Mouse (Mus musculus): ENCODE data around the gene Lgmn. TPM values are rescaled to one million over a fixed set of nuclear protein-coding genes. Genes with fewer than 3 reads are reported as not detected.

The Lgmn gene
- polyA plus RNA-seq, 1 experiment from 2014 or later, result 76.9 TPM

DNA sequence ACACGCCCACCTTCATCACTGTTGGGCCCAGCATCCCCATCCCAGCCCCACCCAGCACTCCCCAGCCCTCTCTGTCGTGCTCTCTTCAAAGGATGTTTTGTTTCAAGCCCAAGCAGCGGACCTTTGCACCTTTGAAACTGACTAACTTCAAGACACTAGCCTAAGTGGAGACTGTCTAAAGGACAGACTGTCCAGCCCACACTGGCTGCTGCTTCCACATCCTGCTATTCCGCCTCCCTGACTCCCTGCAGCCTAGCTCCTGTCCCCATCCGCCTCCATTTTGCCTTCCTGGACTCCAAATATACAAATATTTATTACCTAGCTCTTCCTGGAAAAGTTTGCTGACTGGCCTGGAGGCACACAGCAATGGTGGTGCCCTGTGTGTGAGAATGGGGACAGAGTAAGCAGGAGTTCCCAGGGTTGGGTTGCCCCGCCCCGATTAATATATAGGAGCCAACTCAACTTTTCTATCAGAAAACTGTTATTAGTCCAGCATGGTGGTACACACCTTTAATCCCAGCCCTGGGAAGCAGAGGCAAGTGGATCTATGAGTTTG, 22.6 kb downstream of the Lgmn start:
- H3K4me1 ChIP-seq, result peaks cover 9% of the 10 kb centered on the region; the same call in 1 of the 2 replicates
- H3K27me3 ChIP-seq, result no peaks in the 10 kb centered on the region
- WGBS, result 74% methylated on average over 7 of the region's 7 CpGs
- no peak for ATAC-seq (ENCODE audit: insufficient number of reproducible peaks, insufficient read depth, low FRiP score, low TSS enrichment, low read depth)
- H3K4me3 ChIP-seq, result no peak overlapping the region
- H3K36me3 ChIP-seq, result peaks cover 13% of the 10 kb centered on the region
- no peak overlapping the region for H3K4me2 ChIP-seq
- 0 out of 2 replicates have a peak overlapping the region, but pooled peaks have one; percentile 6 for H3K9ac ChIP-seq
- H3K27ac ChIP-seq, result no peak overlapping the region
- H3K9me3 ChIP-seq, result no peaks in the 10 kb centered on the region

DNA sequence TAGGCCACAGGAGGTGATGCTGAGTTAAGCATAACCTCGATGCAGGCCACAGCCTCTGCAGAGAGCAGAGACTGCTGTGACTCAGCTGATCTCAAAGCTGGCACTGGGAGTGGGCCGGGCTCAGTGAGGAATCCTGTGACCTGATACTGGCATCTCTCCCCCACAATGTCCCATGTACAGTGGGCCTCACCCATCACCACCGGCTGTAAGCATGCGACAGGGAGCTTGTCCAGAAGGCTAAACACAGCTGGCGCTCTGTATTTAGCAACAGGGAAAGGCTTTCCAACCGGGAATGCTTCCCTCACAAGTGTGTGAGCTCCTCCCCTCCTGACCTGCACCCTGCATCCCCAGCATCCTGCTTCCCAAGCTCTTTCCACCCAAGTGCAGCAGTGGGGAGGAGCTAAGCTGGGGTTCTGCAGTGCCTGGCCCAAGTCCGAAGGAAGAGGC, 23.2 kb downstream of the Lgmn start:
- no peaks in the 10 kb centered on the region for H3K9me3 ChIP-seq
- no peak overlapping the region for H3K27ac ChIP-seq
- no peak overlapping the region for H3K4me3 ChIP-seq
- H3K9ac ChIP-seq, result 0 out of 2 replicates have a peak overlapping the region, but pooled peaks have one; percentile 6
- H3K4me1 ChIP-seq, result peaks cover 9% of the 10 kb centered on the region; the same call in 1 of the 2 replicates
- WGBS, result 40% methylated on average over 7 of the region's 7 CpGs
- no peak overlapping the region for H3K4me2 ChIP-seq
- H3K27me3 ChIP-seq, result no peaks in the 10 kb centered on the region
- ATAC-seq (ENCODE audit: insufficient number of reproducible peaks, insufficient read depth, low FRiP score, low TSS enrichment, low read depth), result 0 out of 2 replicates have a peak, but pooled peaks have one; percentile 10
- H3K36me3 ChIP-seq, result peaks cover 10% of the 10 kb centered on the region

DNA sequence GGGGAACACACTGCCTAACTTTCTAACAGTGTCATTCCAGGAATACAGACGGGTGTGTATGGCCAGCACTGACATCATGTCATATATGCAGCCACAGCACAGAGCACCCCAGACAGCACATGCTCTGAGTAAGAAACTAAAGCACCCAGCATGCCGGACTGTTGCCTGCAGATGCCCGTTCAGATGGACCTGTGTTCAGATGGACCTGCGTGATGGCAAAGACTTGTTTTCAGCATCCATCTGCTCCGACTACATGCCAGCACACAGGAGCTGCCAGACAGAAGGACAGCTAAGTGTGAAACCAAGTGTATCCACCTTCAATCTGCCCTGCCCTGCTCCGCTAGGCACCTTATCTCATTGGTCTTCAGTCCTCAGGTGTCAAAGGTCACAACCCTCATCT, 24.9 kb downstream of the Lgmn start:
- WGBS, result 87% methylated on average over 6 of the region's 6 CpGs

DNA sequence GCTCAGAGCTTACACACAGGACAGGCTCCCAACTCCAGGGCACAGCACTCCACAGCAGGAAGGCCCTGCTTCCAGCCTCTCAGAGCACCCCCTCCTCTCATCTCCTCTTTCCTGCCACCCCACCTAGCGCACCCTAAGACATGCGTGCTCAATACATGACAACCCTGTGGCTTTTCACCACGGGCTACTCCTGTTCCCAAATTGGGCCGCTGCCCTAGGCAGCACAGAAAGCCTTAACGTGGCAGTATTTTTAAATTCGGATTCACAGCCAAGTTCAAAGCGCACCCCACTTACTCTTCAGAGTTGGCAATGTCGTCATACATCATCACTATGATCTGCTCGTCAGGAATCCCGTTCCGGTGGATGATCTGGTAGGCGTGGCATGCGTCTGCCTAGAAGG, 26.4 kb downstream of the Lgmn start:
- Histone ChIP-seq H3K9ac (no peak overlapping the region), H3K9me3 (no peaks in the 10 kb centered on the region), H3K27ac (no peak overlapping the region), H3K4me3 (no peak overlapping the region), H3K4me2 (no peak overlapping the region), H3K4me1 (peaks cover 9% of the 10 kb centered on the region; the same call in 1 of the 2 replicates), H3K36me3 (peaks cover 6% of the 10 kb centered on the region), H3K27me3 (no peaks in the 10 kb centered on the region)
- ATAC-seq (ENCODE audit: insufficient number of reproducible peaks, insufficient read depth, low FRiP score, low TSS enrichment, low read depth), result no peak
- WGBS, result 80% methylated on average over 13 of the region's 13 CpGs

More for the DNA sequence above, 24.9 kb downstream of the Lgmn start:
- Histone ChIP-seq H3K9ac (no peak overlapping the region), H3K4me3 (no peak overlapping the region), H3K27me3 (no peaks in the 10 kb centered on the region), H3K27ac (no peak overlapping the region), H3K4me2 (no peak overlapping the region), H3K36me3 (peaks cover 6% of the 10 kb centered on the region), H3K9me3 (no peaks in the 10 kb centered on the region), H3K4me1 (peaks cover 9% of the 10 kb centered on the region; the same call in 1 of the 2 replicates)
- ATAC-seq (ENCODE audit: insufficient number of reproducible peaks, insufficient read depth, low FRiP score, low TSS enrichment, low read depth), result no peak

DNA sequence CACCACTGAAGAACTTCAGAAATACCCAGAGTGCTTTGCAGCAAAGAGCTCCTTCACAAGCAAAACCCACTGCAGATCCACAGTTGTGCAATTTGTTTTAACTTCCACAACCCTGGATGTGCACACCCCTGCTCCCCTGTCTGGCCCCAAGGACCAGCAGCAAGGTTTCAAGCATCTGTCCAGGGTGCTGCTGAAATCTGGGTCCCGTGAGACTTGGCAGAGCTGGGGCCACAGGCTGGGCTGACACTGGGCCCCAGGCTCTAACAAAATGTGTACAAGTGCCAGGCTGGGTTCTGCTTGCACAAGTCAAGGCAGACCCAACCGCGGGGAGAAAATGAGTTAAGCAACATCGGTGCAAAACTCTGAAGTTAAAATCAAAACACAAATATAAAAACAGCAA, 41.0 kb downstream of the Lgmn start:
- H3K27me3 ChIP-seq, result no peaks in the 10 kb centered on the region
- no peak overlapping the region for H3K4me3 ChIP-seq
- H3K36me3 ChIP-seq, result peaks cover 69% of the 10 kb centered on the region
- WGBS, result 90% methylated on average over 4 of the region's 4 CpGs
- no peak overlapping the region for H3K9ac ChIP-seq
- ATAC-seq (ENCODE audit: insufficient number of reproducible peaks, insufficient read depth, low FRiP score, low TSS enrichment, low read depth), result no peak
- H3K4me1 ChIP-seq, result 0 out of 2 replicates have a peak, but pooled peaks cover 3% of the 10 kb centered on the region
- no peak overlapping the region for H3K4me2 ChIP-seq
- H3K9me3 ChIP-seq, result no peaks in the 10 kb centered on the region
- H3K27ac ChIP-seq, result no peak overlapping the region

DNA sequence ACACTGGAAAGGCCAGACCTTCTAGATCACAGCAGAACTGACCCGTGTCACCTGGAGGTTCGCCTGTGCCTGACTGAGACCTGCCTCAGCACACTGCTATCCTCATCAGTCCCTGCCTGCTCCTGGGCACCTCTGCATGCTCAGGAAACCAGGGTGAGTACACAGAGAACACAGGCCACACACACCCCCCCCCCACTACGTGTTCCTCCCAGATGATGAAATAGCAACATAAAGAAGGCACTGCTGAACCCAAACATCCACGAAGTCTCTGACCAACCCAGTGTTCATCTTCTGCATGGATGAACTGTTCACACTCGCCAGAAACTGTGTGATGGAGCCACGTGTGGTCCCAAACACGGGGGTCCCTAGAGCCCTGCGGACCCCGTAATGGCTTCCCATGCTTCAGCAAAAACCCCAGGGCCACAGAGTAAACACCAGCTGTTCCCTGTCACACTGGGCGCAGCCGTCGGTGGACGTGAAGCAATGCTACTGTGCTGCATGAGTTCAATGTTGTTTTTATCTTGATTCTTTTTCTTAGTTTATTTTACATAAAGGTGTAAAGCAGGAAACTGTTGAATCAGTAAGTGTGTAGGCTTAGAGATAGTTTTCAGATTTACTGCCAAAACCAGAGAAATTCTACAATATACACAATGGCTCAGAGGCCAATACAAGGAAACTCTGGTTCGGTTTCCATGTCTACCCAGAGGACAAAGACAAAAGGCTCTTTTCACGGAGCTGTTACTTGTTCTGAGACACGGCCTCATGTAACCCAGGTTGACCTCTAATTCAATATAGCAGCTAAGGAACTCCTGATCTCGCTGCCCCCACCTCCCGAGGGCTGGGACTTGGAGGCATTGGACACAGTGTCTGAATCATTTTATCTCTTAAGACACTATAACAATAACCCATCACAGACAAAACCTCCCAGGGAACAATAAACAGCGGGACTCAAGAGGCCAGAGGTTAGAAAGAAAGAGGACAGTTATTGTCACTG, 43.3 kb downstream of the Lgmn start:
- H3K36me3 ChIP-seq, result peaks cover 52% of the 10 kb centered on the region
- no peak overlapping the region for H3K4me3 ChIP-seq
- 0 out of 2 replicates have a peak overlapping the region, but pooled peaks have one; percentile 16 for H3K27ac ChIP-seq
- H3K27me3 ChIP-seq, result no peaks in the 10 kb centered on the region
- no peak for ATAC-seq (ENCODE audit: insufficient number of reproducible peaks, insufficient read depth, low FRiP score, low TSS enrichment, low read depth)
- no peak overlapping the region for H3K9ac ChIP-seq
- 50% methylated on average over 19 of the region's 19 CpGs for WGBS
- H3K9me3 ChIP-seq, result no peaks in the 10 kb centered on the region
- H3K4me2 ChIP-seq, result no peak overlapping the region
- H3K4me1 ChIP-seq, result 0 out of 2 replicates have a peak, but pooled peaks cover 3% of the 10 kb centered on the region

DNA sequence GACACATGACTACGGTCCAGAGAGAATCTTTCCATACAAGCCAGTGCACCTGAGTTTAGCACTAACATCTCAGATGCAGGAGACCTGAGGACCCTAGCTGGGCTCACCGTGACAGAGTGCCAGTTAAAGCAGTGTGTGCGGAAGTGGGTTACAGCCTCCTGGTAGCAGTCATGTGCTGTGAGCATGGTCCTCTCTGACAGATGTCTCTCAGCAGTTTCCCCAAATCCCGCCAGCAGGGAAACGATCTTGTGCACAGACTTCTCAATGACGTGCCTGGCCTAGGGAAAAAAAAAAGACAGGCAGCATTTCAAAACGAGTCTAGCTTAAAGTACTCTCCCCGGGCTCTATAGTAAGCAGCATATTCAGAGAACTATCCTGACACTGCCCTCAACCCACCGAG, 44.1 kb downstream of the Lgmn start:
- 73% methylated on average over 9 of the region's 9 CpGs for WGBS
- Histone ChIP-seq H3K27me3 (no peaks in the 10 kb centered on the region), H3K4me3 (no peak overlapping the region), H3K4me2 (no peak overlapping the region), H3K9ac (no peak overlapping the region), H3K36me3 (peaks cover 44% of the 10 kb centered on the region), H3K4me1 (0 out of 2 replicates have a peak, but pooled peaks cover 3% of the 10 kb centered on the region), H3K27ac (no peak overlapping the region), H3K9me3 (no peaks in the 10 kb centered on the region)
- no peak for ATAC-seq (ENCODE audit: insufficient number of reproducible peaks, insufficient read depth, low FRiP score, low TSS enrichment, low read depth)

DNA sequence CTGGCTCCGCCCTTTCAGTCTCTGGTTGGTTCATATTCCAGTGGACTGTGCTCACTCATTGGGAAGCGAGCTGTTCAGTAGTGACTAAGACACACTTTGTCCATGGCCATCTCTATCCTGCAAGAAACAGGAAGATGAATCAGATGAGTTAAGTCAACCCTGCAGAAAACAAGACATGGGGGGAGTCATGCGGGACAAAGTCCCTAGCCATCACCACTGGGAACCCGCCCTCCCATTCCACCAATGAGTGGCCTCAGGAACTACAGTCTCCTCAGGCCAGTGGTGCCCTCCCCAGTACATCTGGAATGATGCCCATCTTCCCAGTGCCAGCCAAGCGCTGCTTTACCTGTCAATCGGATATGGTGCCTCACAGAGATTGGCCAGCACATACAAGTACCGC, 45.1 kb downstream of the Lgmn start:
- WGBS, result 92% methylated on average over 7 of the region's 7 CpGs
- Histone ChIP-seq H3K4me3 (no peak overlapping the region), H3K27me3 (no peaks in the 10 kb centered on the region), H3K4me2 (no peak overlapping the region), H3K4me1 (0 out of 2 replicates have a peak, but pooled peaks cover 3% of the 10 kb centered on the region), H3K9me3 (no peaks in the 10 kb centered on the region), H3K36me3 (peaks cover 37% of the 10 kb centered on the region), H3K9ac (no peak overlapping the region), H3K27ac (no peak overlapping the region)
- no peak for ATAC-seq (ENCODE audit: insufficient number of reproducible peaks, insufficient read depth, low FRiP score, low TSS enrichment, low read depth)

DNA sequence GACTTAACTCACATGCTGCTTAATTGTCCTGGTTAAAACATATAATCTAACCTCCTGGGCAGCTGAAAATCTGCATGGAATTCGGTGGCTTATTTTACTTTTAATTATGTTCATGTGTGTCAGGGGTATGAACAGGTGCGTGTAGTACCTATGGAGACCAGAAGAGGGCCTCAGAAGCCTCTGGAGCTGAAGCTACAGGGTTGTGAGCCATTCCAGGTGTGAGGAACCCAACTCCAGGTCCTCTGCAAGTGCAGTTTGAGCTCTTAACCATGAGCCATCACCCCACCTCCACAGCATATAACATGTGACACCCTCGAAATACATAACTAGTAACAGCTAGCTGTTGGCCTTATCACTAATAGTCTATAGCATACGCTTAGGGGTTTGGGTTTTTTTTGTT, 47.6 kb downstream of the Lgmn start:
- no peak overlapping the region for H3K4me3 ChIP-seq
- 66% methylated on average over 4 of the region's 4 CpGs for WGBS
- no peak for ATAC-seq (ENCODE audit: insufficient number of reproducible peaks, insufficient read depth, low FRiP score, low TSS enrichment, low read depth)
- peaks cover 20% of the 10 kb centered on the region; the same call in 1 of the 2 replicates for H3K36me3 ChIP-seq
- H3K9ac ChIP-seq, result no peak overlapping the region
- H3K9me3 ChIP-seq, result no peaks in the 10 kb centered on the region
- H3K27ac ChIP-seq, result no peak overlapping the region
- H3K4me1 ChIP-seq, result 0 out of 2 replicates have a peak, but pooled peaks cover 3% of the 10 kb centered on the region
- H3K27me3 ChIP-seq, result no peaks in the 10 kb centered on the region
- H3K4me2 ChIP-seq, result no peak overlapping the region

DNA sequence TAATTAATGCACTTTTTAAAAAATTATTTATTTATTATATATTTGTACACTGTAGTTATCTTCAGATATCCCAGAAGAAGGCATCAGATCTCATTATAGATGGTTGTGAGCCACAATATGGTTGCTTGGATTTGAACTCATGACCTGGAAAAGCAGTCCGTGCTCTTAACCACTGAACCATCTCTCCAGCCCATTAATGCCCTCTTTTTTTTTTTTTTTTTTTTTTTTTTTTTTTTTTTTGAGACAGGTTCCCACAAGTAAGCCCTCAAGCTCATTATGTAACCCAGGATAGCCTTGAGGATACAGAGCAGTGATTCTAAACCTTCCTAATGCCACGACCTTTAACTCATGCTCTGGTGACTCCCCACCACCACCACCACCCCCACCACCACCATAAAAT, 48.5 kb downstream of the Lgmn start:
- Histone ChIP-seq H3K9me3 (no peaks in the 10 kb centered on the region), H3K4me2 (no peak overlapping the region), H3K4me1 (no peaks in the 10 kb centered on the region), H3K27ac (no peak overlapping the region), H3K36me3 (peaks cover 19% of the 10 kb centered on the region; the same call in 1 of the 2 replicates), H3K9ac (no peak overlapping the region), H3K4me3 (no peak overlapping the region), H3K27me3 (no peaks in the 10 kb centered on the region)
- no peak for ATAC-seq (ENCODE audit: insufficient number of reproducible peaks, insufficient read depth, low FRiP score, low TSS enrichment, low read depth)
- WGBS, result 81% methylated on average over 2 of the region's 2 CpGs

DNA sequence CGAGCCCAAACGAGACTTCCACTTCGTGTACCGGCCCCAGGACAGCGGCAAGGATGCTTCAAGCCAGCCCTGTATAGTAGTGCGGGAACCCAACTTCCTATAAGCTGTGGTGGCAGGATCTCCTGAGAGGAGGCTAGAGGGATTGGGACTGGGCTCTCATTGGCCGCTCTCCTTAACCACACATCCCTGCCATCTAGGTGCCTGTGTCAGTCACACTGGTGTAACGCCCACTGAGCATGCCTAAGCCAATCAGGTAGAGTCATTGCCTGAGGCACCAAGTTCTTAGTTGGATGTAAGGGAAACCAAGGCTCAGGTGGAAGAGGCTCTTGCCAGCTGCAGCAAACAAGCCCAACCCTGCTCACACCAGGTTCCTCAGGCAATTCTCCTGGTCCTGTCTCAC, 49.6 kb downstream of the Lgmn start:
- peaks cover 13% of the 10 kb centered on the region; the same call in 1 of the 2 replicates for H3K36me3 ChIP-seq
- no peaks in the 10 kb centered on the region for H3K27me3 ChIP-seq
- no peak overlapping the region for H3K4me3 ChIP-seq
- no peak overlapping the region for H3K4me2 ChIP-seq
- WGBS, result 29% methylated on average over 8 of the region's 8 CpGs
- no peak for ATAC-seq (ENCODE audit: insufficient number of reproducible peaks, insufficient read depth, low FRiP score, low TSS enrichment, low read depth)
- H3K9ac ChIP-seq, result no peak overlapping the region
- H3K27ac ChIP-seq, result no peak overlapping the region
- H3K4me1 ChIP-seq, result no peaks in the 10 kb centered on the region
- H3K9me3 ChIP-seq, result no peaks in the 10 kb centered on the region

All from embryonic facial prominence, embryonic 13.5 days (tissue).